Mouse (Mus musculus) urinary bladder, postnatal 10 days (tissue): Measurements from ENCODE around the gene Cdc20b.
"Not testable (repeated sequence)": the region's sequence is repeated elsewhere in the genome, so short reads cannot be mapped to it uniquely, and the experiment has no call there.

Source experiments
- DNase-seq: peaks from one replicate; pipeline ENCODE4 v3.0.0; 2022; ENCODE audit warnings: low spot score

Cdc20b gene

GRCm38 (mm10) chr13:113034950-113035421 lies at the start of gene Cdc20b:
TSS of gene Cdc20b (plus strand) at chr13:113035111.
- no peak for DNase-seq

GRCm38 (mm10) chr13:112985605-112986450 lies 49.1 kb upstream of the Cdc20b start:
- no peak for DNase-seq

GRCm38 (mm10) chr13:112986451-112986950 lies 48.4 kb upstream of the Cdc20b start:
- DNase-seq, result no peak

GRCm38 (mm10) chr13:112987532-112987943 lies 47.4 kb upstream of the Cdc20b start, which contains the start of gene Ccno:
TSS of gene Ccno (plus strand) at chr13:112987802.
- peak; percentile 77 for DNase-seq

- no peak for DNase-seq
These were observed 46.9 kb upstream of the Cdc20b start for GRCm38 (mm10) chr13:112987991-112988390.

GRCm38 (mm10) chr13:112988866-112989265 lies 46.0 kb upstream of the Cdc20b start:
- no peak for DNase-seq

- no peak for DNase-seq
These were observed 45.4 kb upstream of the Cdc20b start for GRCm38 (mm10) chr13:112989541-112989940.

GRCm38 (mm10) chr13:112990346-112990745 lies 44.6 kb upstream of the Cdc20b start:
- DNase-seq, result no peak

- DNase-seq, result no peak
These were observed 41.3 kb upstream of the Cdc20b start, which contains the start of gene Mcidas for GRCm38 (mm10) chr13:112993531-112994152. TSS of gene Mcidas (plus strand) at chr13:112993845.

GRCm38 (mm10) chr13:112994191-112994590 lies 40.7 kb upstream of the Cdc20b start:
- DNase-seq, result no peak

GRCm38 (mm10) chr13:112996407-112996806 lies 38.5 kb upstream of the Cdc20b start:
- DNase-seq, result no peak

GRCm38 (mm10) chr13:112997369-112997768 lies 37.5 kb upstream of the Cdc20b start:
- no peak for DNase-seq

- no peak for DNase-seq
These were observed 36.3 kb upstream of the Cdc20b start for GRCm38 (mm10) chr13:112998427-112999201.

GRCm38 (mm10) chr13:113000090-113000489 lies 34.8 kb upstream of the Cdc20b start:
- no peak for DNase-seq

GRCm38 (mm10) chr13:113000576-113001318 lies 34.2 kb upstream of the Cdc20b start:
- no peak for DNase-seq

- no peak for DNase-seq
These were observed 22.2 kb upstream of the Cdc20b start for GRCm38 (mm10) chr13:113012683-113013082.

GRCm38 (mm10) chr13:113013174-113013953 lies 21.5 kb upstream of the Cdc20b start:
- not testable (repeated sequence) for DNase-seq

- DNase-seq, result no peak
These were observed 13.4 kb upstream of the Cdc20b start for GRCm38 (mm10) chr13:113021521-113021920.

- DNase-seq, result no peak
These were observed 12.4 kb upstream of the Cdc20b start for GRCm38 (mm10) chr13:113022467-113022866.
